Mouse (Mus musculus) neutrophil, adult 59 days (primary cell): ENCODE results near the gene Got1. TPM values are rescaled to one million over a fixed set of nuclear protein-coding genes. Genes with fewer than 3 reads are reported as not detected.

ENCODE experiments used
- total RNA-seq, 2 experiments: library from RNA; stranded (reverse); gene quantifications; 1 replicate in 1 of 2; 2 replicates in 1 of 2; pipeline ENCODE4 v1.2.4; 2023

Got1 gene
- 10 to 100 TPM; 26.4 to 29.0 TPM for total RNA-seq

DNA sequence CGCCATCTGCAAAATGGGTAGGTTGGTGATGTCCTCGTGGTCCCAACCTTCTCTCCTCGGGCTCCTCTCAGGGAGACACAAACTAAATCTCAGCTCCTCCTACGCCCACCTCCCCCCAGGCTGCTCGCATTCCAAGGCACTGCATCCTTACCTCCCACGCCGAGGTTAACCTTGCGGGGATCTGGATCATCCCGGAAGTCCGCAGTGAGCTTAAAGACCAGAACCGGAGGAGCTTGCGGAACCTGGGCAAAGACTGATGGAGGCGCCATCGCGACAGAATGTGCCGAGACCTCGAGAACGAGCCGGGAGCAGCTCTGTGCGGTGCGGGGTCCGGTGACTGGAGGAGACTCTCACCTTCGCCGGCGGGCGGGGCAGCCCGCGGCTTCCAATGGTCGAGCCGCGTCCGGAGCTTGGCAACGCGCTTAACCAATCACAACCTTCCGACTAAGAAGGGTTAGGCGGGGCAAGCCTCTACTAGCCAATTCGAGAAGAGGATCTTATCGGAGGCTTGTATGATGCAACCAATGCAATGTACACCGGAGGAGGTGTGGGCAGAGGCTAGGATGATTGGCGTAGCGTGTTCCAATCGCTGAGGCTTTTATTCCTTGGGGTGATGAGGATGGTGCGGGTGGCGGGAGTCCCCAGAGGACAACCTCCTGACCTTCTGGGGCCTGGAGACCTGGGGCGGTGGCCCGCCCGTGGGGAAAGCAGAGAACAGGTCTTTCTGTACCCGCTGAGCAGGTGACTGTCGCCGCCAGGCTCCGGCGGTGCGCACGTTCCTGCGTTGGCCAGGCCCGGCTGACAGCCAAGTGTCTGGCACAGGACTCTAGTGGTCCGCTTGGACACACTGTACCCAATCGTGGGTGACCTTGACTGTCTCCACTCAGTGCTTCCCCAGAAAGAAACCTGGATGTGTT, at the start of gene Got1:
TSS of gene Got1 (minus strand) at position 419 of the 917 bp plus-strand sequence.

Other genes starting within 250 kb of the Got1 start
- not detected for gene Hpse2, start 136.2 kb downstream of the Got1 start, total RNA-seq
- under 1 TPM; 0.09 to 0.49 TPM for gene Cnnm1, start 84.2 kb downstream of the Got1 start, total RNA-seq
- not detected for gene Nkx2-3, start 87.7 kb upstream of the Got1 start, total RNA-seq
- gene Slc25a28, start 150.3 kb upstream of the Got1 start, total RNA-seq = 10 to 100 TPM; 53.1 to 53.8 TPM
- 10 to 100 TPM; 24.0 to 29.5 TPM for gene Entpd7, start 165.1 kb upstream of the Got1 start, total RNA-seq
- 10 to 100 TPM in 1 of 2 experiments, 1 to 10 TPM in 1; 8.9 to 12.1 TPM for gene Cutc, start 228.4 kb upstream of the Got1 start, total RNA-seq
- gene Cox15, start 228.4 kb upstream of the Got1 start, total RNA-seq = 10 to 100 TPM in 1 of 2 experiments, 1 to 10 TPM in 1; 7.7 to 14.6 TPM